Mouse (Mus musculus): ENCODE measurements at regions not wholly inside any gene's neighbourhood (a gene's known extent, or its start where the extent isn't known, plus 50 kb on each side); places are given as distances from the start of the nearest gene placed in this dataset.

DNA sequence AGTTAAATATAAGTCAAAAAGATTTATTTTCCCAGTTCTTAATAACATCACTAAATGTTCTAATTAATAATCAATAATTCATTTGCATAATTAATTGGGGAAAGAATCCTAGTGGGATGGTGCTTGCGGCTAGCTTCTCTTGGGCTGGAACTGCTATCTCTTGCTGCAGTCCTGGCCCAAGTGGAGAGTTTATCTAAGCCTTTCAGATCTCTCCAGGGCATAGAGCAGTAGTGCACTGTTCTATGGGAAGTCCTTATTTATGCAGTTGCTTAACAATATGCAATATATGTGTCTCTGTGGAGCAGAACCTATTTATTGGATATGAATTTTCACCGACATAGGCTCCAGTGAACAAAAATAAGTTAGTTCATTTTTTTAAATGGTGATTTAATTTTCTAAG, 308.4 kb upstream of the Camk1g start:
- no peak for DNase-seq

DNA sequence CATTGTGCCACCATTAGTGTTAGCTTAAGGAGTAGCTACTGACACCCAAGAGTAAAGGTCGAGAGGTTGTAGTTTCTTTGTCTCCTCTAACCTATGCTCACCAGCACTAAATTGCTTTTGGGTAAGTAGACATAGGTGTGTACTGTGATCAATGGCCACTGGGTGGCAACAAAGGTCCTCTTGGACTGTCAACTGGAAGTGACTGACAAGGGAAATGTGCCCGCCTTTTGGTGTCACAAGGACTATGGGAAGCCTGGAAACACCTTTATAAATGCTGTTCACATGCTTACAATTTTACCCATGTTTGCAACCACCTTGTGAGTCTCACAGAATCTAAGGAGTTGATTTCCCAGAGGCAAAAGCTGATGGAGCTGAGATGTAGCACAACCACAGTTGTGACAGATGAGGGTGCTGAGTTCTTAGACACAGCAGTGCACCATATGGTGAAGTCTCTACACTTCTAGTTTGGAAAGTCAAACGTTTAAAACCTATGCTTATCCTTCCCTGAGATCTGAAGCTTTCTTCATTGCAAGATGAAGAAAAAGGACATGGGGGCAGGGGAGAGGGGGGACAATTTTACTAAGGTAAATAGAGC, 303.2 kb upstream of the Camk1g start:
- DNase-seq: no peak

DNA sequence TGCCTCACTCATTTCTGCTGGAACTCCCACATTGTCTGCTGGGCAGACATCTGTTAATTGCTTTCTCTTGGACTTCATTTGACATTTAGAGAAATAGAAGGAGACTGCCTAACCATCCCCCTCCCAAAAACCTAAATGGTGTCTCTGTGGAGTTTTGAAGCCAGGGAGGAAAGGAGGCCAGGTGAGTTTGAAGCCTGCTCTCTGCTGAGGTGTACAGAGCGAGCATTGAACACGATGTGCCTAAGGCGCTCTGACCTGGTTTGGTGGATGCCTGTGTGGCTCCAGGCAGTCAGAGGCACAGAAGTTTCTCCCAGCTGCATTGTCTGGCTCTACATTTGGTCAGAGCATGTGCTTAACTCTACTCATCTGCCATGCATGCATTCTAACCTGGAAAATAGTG, 302.6 kb upstream of the Camk1g start:
- DNase-seq: no peak

DNA sequence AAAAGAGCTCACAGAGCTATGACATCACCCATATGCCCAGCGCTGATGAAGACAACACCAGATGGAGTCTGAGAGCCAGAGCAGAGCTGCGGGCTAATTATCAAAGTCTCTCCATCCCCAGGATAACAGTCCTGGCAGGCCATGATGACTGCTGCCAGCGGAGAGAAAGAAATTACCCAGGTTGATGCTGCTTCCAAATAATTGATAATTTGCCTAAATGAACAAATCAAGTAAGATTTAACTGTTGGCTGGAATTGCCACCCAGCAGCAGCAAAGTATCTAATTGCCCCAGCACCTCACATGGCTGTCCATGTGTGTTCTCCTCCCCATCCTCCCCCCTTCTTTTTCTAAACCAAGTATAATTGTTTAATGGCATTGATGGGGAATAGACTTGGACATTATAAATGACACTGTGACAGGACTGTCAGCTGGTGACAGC, 301.7 kb upstream of the Camk1g start:
- DNase-seq: no peak

DNA sequence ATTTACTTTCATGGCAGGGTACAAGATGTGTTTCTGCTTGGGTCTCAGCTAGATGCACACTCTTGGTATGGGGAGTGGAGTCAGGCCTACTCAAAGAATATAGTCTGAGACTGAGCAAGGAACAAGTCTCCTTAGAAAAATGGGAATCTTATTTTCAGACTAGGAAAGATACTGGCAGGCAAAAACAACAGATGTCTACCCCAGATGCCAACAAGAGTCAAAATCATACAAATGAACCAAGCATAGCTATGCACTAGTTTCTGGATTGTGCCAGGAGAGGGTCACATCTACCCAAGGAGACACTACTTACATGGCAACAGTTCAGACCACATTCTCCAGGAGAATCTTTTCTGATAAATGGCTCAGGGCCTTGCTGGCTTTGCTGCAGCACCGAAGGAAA, 300.9 kb upstream of the Camk1g start:
- DNase-seq: no peak

GRCm38 (mm10) chr1:193670008-193670407, 299.9 kb upstream of the Camk1g start:
- DNase-seq: no peak

DNA sequence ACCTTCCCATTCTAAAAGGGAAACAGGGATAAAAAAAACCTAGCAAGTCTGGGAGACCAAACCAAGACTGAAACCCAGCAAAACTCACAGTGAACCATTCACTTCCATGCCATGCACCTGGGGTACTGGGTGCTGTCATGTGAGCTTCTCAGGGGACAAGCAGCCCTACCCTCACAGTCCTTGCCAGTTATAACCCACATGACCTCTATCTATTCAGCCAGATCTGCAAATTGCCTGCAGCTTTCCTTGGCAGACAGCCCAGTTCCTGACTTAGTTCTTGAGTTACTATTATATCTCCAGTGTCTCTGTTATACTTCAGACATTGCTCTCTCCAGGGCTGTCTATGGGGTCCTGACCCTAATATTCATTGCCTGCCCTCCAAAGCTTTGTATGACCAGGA, 298.7 kb upstream of the Camk1g start:
- DNase-seq: no peak

DNA sequence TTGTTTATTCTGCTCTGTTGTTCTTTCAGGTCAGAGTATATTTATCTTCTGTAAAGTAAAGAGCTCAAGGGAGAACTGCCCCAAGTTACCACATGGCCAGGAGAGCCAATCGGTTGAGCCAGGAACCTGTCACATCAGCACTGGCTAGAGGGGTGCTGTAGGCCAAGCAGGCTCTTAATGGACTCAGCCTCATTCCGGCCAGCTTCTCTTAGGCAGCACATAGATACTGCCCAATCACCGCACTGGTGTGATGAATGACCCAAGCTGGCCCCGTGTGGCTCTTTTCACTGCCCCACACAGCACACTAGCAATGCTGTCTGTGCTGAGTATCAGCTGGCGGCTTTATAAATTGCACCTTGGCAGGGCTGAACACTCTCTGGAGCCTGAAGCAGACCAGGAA, 295.8 kb upstream of the Camk1g start:
- DNase-seq: no peak

GRCm38 (mm10) chr1:193664569-193664968, 294.5 kb upstream of the Camk1g start:
- no peak for DNase-seq

DNA sequence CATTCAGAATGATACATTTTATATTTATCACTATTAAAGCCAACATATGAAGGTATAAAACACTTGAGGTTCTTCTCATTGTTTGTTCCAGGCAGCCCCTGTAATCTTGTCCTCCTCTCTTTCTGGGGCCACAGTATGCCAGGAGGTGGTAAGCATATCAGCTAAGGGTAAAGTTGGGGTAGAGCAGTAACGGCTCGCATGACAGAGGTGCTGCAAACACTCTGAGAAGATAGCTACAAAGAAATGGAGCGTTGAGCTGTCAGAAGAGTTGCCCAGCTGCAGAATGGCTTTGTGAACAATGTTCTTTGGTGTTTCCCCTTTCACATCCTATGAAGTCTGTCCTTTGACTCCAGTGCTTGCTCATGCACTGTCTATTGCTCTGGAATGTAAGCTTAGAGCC, 293.5 kb upstream of the Camk1g start:
- DNase-seq: no peak

DNA sequence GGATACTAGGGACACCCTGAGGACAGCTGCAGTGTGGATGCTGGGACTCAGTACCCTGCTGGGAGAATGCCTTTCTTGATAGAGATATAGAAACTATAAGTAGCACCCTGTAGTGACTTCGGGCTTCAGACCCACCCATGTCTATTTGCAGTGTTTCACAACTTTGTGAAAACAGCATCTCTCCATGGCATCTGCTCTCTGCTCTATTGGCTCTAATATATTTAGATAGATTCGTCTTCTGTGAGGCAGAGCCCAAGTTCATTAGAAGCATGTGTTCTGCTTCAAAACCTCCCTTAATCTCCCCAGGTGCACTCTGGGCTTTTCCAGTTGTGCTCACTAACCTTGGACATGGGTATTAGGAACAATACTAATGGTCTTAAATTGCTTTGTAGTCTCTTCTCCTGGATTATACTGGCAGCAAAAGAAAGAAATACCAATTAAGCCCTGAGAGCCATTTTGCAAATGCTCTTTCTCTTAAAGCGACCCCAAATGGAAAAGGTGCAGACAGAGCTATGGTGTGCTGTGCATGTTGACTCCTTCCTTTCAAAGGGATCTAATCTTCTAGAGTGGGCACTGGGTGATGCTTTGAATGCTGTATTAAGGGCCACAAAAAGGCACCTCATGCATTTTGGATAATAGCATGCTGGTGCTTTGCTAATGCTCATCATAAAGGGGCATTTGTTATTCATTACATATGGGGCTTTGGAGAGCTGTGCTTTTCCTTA, 292.2 kb upstream of the Camk1g start:
- no peak for DNase-seq

DNA sequence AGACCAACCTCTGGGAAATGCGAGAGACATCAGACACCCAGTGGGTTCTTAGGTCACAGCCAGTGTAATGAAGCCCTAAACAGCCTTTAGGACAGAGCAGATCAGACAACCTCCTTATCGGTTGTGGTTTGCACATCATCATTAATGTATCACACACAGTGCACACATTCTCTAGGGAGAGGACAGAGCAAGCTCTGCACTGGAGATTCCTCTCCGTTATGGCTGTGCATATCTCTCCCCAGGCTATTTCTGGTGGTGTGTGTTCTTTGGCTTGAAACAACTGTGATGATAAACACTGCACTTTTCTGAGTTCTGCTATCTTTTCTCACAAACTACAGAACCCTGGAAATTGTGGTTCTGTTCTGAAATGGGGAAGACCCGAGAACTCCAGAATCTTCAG, 291.3 kb upstream of the Camk1g start:
- no peak for DNase-seq

- DNase-seq: no peak
Observed at GRCm38 (mm10) chr1:193655076-193655677, 285.1 kb upstream of the Camk1g start.

GRCm38 (mm10) chr1:193650275-193650674, 280.2 kb upstream of the Camk1g start:
- no peak for DNase-seq

DNA sequence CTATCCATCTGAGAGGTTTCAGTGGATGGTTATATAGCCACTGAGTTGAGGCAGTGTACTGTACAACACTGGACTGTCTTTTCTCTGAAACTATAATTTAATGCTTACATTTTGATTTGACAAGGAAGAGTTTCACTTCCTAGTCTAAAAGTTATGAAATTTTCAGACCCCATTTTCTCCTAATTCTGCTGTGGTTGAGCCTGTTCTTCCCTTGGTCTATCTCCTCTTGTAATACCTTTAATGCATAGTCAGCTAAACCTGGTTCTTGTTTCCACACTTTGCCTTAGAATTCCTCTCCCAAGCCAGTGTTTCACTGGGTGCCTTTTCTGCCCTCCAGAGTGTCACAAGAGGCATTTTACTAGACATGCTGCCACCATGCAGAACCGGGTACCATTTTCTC, 279.3 kb upstream of the Camk1g start:
- DNase-seq: no peak

DNA sequence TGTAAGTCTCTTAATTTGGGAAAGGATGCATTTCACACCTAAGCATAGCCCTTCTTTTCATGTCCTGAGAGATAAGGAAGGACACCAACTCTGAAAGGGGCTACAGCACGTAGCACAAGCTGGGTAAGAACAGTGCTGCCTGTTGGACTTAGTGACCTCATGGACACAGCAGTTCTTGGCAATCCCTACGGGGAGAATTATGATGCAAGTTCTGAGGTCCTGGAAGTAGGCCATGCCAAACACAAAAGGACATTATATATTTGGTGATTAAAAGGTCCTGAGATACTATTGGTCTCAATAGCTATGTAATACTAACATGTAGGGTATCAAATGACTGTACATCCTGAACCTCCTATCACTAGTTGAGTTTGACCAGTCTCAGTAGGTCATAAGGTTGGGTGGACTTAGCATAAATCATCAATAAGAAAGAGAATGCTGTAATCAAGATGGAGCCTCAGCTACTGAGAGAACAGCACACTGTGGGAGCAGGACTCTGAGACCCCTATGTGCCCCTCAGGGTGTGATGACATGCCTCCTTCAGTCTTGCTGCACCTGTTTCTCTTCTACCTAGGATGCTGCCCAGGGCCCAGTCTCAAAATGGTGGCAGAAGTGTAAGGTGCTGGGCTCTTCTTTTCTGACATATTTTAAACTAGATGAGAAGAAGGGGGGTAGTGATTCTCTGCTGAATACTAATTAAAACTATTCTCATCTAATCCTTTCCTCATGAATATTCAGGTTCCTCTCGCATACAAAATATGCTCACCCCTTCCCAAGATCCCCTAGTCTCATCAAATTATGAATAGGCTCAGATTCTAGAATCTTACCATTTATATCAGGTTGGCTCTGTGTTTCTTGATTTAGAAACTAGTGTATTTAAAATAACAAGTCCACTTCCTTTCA, 277.5 kb upstream of the Camk1g start:
- no peak for DNase-seq

DNA sequence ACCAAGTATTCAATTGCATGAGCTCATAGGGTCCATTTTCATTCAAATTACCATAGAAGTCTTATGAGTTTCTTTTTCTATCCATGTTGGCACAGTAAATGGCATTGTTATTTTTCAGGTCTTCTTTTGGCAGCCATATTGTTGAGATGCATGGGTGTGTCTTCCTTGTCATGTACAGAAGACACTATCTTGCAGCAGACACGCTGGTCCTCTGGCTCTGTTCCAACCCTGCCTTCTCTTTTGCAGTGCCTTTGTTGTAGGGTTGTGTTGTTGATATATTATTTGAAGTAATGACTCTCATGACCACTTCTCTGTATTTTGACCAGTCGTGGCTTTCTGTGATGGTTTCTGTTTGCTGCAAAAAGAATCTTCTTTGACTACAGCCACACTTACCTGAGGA, 274.4 kb upstream of the Camk1g start:
- DNase-seq: no peak

DNA sequence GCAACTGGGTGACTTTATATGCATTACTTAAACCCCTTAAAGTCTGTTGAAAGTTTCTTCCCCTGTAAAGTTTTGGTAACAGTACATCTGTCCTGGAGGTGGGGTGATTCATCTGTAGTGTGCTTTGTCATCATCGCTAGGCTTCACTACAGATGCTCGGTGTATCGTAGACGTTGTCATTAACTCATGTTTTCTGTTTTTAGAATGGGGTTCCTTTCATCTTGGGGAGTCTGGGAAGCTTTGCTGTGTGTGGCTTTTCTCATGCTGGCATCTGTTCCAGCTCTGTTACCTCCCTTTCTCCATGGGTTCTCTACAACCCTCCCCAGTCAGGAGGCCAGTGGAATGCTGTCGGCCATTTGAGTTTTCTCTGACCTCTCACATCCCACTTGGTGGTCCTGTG, 266.4 kb upstream of the Camk1g start:
- no peak for DNase-seq

DNA sequence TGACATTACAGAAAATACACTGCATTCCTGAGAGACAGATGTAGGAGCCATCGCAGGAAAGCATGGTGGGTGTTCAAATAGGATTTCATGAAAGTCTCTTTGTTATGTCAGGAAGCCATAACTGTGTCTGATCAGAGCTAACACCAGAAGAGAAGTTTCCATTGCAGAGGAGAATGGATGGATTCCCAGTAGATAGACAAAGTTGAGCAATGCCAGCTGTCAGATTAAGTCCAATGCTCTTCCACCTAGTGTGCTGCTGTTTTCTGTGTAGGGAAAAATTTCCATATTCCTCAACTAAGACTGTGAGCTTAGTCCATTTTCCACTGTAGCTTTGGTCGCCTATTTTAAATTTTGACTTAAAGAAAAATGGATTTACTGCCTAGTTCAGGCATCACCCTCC, 262.0 kb upstream of the Camk1g start:
- no peak for DNase-seq

DNA sequence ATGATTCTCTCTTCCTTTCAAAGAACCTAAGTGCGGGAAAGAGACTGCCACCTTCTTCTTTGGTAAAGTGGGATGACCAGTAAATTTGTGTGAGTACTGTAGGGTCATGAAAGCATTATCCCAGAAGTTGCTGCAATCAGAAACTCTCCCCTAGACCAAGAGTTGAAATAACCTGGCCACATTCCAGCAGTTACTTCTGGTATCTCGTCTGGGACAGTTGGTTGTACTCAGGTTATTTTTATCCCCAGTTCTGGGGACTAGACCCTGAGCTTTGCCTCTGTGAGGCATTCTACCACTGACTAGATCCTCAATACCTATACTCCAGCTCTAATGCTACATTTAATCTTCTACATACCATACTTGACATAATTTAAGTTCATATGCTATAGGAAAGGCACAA, 259.8 kb upstream of the Camk1g start:
- DNase-seq: no peak

GRCm38 (mm10) chr1:193626924-193627849, 257.1 kb upstream of the Camk1g start:
- no peak for DNase-seq
